Mouse (Mus musculus) MEL (cell line): ENCODE data around the gene Col5a3.

ENCODE experiments used
- CTCF ChIP-seq, 3 experiments: IDR thresholded peaks in 2 of 3; conservative IDR thresholded peaks in 1 of 3; 2 replicates each; pipeline ENCODE4 v1.5.1; 2011 to 2012; ENCODE audit warnings: low read length in 3 of 3, low read depth in 2 of 3, mild to moderate bottlenecking in 2 of 3, improper control_type of control experiment in 1 of 3, inconsistent platforms in 1 of 3, mixed read lengths in 1 of 3, moderate library complexity in 1 of 3; ENCODE audit not compliant: control insufficient read depth in 1 of 3, insufficient read depth in 1 of 3, poor library complexity in 1 of 3, severe bottlenecking in 1 of 3
- EP300 ChIP-seq, 2 experiments: IDR thresholded peaks; 2 replicates each; pipeline ENCODE4 v1.6.1; 2011; ENCODE audit warnings: improper control_type of control experiment in 2 of 2, low read length in 2 of 2, low read depth in 1 of 2, mild to moderate bottlenecking in 1 of 2
- JUND ChIP-seq: IDR thresholded peaks from 2 replicates; pipeline ENCODE4 v1.6.1; 2011; ENCODE audit warnings: low read depth, mild to moderate bottlenecking, improper control_type of control experiment, low read length
- MAX ChIP-seq: IDR thresholded peaks from 2 replicates; pipeline ENCODE4 v1.6.1; 2011; ENCODE audit warnings: low read length, improper control_type of control experiment
- MXI1 ChIP-seq: IDR thresholded peaks from 2 replicates; pipeline ENCODE4 v1.6.1; 2011; ENCODE audit warnings: mild to moderate bottlenecking, low read depth, low read length, improper control_type of control experiment
- POLR2A ChIP-seq, 2 experiments: IDR thresholded peaks; 2 replicates each; pipeline ENCODE4 v1.6.1; 2011 to 2012; ENCODE audit warnings: low read length in 2 of 2, mild to moderate bottlenecking in 2 of 2, control low read depth in 1 of 2, improper control_type of control experiment in 1 of 2, low read depth in 1 of 2, moderate library complexity in 1 of 2; ENCODE audit not compliant: control insufficient read depth in 1 of 2, insufficient read depth in 1 of 2, poor library complexity in 1 of 2
- SMC3 ChIP-seq: IDR thresholded peaks from 2 replicates; pipeline ENCODE4 v1.6.1; 2011; ENCODE audit warnings: low read depth, low read length, improper control_type of control experiment

- TF ChIP-seq SMC3: no peak
- peak in 1 of 2 experiments; percentile 47; a peak in 2 of 4 replicates for TF ChIP-seq POLR2A (IDR thresholded peaks at IDR 0.05; ENCODE audit: control insufficient read depth in 1 of 2, insufficient read depth in 1 of 2, low read depth in 1 of 2, low read length in 2 of 2, poor library complexity in 1 of 2)
- TF ChIP-seq EP300 (IDR thresholded peaks at IDR 0.05; ENCODE audit: low read depth in 1 of 2, low read length in 2 of 2): no peak
- no peak for TF ChIP-seq CTCF (IDR thresholded peaks at IDR 0.05 in 2 of 3, conservative IDR thresholded peaks at IDR 0.05 in 1 of 3; ENCODE audit: control insufficient read depth in 1 of 3, insufficient read depth in 1 of 3, low read depth in 2 of 3, low read length in 3 of 3, poor library complexity in 1 of 3, severe bottlenecking in 1 of 3)
- no peak for TF ChIP-seq JUND
- TF ChIP-seq MXI1: no peak
- no peak for TF ChIP-seq MAX
Measured at GRCm38 (mm10) chr9:20751477-20752029, 63.3 kb downstream of the Col5a3 start.
